Mouse (Mus musculus): ENCODE data around the gene Vamp4. TPM values are rescaled to one million over a fixed set of nuclear protein-coding genes. Genes with fewer than 3 reads are reported as not detected.
"Not testable (repeated sequence)": the region's sequence is repeated elsewhere in the genome, so short reads cannot be mapped to it uniquely, and the experiment has no call there.

The Vamp4 gene
- total RNA-seq, 2 experiments from 2014 or later: 110 to 113 TPM

DNA sequence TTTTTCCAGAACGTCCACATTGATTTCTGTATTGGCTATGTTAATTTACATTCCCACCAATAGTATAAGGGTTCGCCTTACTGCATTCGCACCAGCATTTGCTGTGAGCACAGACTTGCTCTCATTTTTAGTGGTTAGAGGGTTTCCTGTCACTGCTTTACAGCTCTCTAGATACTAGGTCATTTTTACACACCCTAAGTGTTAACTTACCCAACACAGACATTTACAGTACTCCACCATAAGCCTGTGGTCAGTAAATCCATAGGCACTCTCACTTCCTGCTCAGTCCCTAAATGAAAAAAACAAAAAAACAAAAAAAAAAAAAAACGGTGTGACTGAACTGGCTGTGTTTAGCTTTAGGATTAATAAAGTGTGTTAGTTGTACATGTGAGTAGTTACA, 16.0 kb downstream of the Vamp4 start:
- DNase-seq (ENCODE audit: low spot score in 2 of 2): no peak

DNA sequence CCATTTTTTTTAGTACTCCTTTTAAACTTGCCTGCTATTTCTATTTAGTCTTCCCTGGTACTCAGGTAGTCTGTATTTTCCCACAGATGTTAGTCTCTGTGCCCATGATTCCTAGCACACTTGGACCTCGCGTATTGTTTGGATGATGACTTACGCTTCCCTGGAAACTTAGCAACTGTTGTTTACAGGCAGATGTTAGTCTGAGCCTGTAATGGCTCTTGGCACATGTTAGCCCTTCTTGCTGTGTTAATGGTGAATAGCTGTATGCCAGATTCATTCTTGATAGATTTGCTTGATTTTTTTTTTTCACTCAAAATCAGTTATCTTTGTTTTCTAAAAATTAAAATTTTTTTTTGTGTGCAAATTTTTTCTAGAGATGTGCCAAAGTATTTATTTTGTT, 18.3 kb downstream of the Vamp4 start:
- DNase-seq (ENCODE audit: low spot score in 2 of 2): no peak

- DNase-seq (ENCODE audit: low spot score in 2 of 2): no peak
These were observed 19.1 kb downstream of the Vamp4 start for GRCm38 (mm10) chr1:162589443-162589842.

DNA sequence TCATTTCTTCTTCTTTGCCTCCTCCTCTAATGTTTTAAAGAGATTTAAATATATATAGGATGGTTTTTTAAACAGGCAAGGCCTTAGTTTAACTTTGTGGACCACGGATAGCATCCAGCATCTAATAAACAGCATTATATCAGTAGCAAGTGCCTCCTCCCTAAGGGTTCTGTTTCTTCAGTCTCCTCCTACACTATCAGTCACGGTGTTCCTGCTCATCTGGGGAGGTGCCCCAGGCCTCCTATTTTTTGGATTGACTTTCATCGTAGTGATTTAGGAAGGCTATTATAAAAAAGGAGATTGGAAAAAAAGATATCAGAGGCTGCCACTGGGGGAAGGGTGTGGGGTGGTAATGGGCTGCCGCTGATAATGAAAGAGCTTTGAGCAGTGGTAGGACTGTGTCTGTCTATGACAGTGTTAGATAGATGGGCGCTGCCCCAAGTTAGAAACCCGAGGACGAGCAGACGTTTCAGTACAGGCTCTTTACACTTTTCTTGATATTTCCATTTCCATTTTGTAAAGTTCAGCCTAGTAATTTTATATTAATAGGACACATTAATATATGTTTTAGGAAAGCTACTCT, 20.2 kb downstream of the Vamp4 start:
- DNase-seq (ENCODE audit: low spot score in 2 of 2): no peak

- DNase-seq (ENCODE audit: low spot score in 2 of 2): no peak
These were observed 27.2 kb downstream of the Vamp4 start for GRCm38 (mm10) chr1:162597379-162598102.

DNA sequence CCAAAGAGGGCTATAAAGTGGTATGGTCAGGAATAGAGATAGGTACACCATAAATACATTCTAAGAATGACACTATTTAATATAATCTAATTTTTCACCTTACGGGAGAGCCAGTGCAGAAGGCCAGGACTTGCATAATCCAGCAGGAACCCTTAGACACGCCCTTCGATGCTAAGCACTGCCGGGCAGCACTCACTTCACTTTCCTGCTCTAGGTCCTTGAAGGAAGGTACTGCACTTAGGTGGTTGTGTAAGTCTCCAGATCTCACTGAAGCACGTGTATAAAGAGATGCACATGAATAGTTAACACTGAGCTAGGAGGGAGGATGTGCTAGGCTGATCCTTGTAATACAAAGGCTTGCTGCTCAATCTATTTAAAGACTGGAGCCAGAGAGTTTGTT, 29.3 kb downstream of the Vamp4 start:
- DNase-seq (ENCODE audit: low spot score in 2 of 2): no peak

- DNase-seq (ENCODE audit: low spot score in 2 of 2): no peak
These were observed 31.0 kb downstream of the Vamp4 start for GRCm38 (mm10) chr1:162601288-162601687.

DNA sequence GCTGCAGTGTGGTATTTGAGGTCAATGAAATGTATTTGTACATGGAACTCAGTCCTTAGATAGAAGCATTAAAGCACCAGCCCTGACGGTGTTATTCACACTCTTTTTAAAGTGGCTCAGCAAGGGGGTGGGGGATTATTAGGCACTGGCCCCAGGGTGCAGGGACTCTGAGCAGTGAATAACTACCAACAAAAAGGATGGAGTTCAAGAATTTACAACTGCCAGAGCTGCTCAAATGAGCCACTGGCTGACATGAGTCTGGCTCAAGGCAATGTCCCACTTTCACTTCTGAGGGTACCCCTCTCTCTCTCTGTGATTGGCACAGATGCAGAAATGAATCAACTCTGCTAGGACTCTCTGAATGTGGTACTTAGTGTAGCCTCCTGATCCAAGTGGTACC, 37.8 kb downstream of the Vamp4 start:
- no peak for DNase-seq (ENCODE audit: low spot score in 2 of 2)

- no peak for DNase-seq (ENCODE audit: low spot score in 2 of 2)
These were observed 39.4 kb downstream of the Vamp4 start for GRCm38 (mm10) chr1:162609633-162610250.

GRCm38 (mm10) chr1:162611191-162611590, 40.9 kb downstream of the Vamp4 start:
- DNase-seq (ENCODE audit: low spot score in 2 of 2): no peak

DNA sequence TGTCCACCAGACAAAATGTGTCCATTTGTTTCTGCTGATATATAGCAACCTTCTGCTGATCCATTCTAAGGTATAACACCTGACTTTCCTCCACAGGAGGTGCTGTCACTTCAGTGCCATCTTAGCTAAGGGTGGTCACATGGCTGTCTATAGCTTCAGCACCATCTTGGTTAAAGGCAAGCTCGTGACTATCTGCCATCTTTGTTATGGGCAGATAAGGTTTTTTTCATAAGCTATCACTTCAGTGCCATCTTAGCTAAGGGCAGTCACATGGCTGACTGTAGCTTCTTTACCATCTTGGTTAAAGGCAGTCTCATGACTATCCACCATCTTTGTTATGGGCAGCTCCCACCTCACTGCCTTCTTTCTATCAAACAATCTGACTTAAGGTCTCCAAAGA, 45.2 kb downstream of the Vamp4 start:
- no peak for DNase-seq (ENCODE audit: low spot score in 2 of 2)

DNA sequence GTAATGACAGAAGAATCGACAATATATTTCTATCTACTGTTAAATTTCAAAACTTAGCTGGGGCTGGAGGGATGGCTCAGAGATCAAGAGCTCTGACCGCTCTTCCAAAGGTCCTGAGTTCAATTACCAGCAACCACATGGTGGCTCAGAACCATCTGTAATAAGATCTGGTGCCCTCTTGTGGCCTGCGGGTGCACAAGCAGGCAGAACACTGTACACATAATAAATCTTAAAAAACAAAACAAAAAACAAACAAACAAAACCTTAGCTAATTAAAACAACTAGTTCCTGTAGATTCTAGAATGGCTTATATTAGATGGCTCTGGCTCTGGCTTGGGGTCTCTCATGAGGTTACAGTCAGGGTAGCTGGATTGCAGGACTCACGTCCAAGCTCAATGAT, 50.2 kb downstream of the Vamp4 start:
- DNase-seq (ENCODE audit: low spot score in 2 of 2): no peak

DNA sequence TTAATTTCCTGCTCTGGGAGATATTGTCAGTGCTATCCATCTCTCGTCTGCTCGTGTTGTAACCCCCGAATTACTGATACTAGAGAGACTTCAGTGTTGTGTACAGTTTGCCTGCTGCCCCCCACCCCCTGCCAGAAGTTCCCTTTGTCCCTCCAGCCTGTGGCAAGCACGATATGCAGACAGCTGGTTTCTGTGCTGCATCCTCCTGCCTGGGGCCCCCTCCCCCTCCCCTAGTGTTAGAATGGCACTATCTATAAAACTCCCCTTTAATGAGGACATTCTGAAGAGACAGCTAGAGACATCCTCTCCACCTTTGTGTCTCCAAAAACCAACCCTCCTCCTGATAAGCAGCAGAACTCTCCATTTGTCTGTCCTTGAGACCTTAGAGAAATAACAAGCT, 53.6 kb downstream of the Vamp4 start:
- no peak for DNase-seq (ENCODE audit: low spot score in 2 of 2)

- DNase-seq (ENCODE audit: low spot score in 2 of 2): no peak
These were observed 54.9 kb downstream of the Vamp4 start for GRCm38 (mm10) chr1:162625229-162625628.

DNA sequence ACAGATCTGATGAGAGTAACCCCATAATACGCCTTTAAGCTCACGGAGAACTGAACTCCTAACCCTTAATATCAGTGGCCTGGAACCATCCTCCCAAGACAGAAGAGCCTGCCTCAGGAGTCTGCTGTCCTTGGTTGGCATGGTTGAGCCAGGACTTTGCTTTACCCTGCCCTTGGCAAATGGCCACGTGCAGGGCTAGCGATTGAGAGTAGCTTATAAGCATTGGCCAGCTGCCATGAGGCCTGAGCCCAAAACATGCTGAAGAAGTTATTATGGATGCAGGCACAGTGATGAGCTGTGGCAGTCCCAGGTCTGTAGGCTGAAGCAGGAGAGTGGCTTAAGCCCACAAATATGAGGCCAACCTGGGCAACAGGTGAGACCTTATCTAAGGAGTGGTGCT, 57.5 kb downstream of the Vamp4 start:
- not testable (repeated sequence) for DNase-seq (ENCODE audit: low spot score in 2 of 2)

DNA sequence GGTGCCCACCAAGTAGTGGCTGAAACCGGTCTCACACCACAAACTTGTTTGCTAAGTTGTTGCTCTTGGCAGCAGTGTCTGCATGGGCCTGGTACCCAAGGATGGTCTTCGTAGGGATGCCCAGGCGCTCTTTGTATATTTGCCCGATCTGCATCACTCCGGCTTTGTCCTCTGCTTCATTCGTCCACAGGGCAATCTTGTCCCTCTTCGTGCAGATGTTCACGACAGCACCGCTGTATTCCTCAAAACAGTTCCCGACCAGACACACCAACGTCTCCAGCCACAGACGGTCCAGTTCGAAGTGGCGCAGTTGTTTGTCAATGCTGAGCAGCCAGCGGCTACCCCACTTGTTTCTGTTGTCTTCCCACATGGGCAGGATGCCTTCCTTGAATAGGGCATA, 58.0 kb downstream of the Vamp4 start:
- DNase-seq (ENCODE audit: low spot score in 2 of 2): not testable (repeated sequence)

- DNase-seq (ENCODE audit: low spot score in 2 of 2): not testable (repeated sequence)
These were observed 65.1 kb downstream of the Vamp4 start for GRCm38 (mm10) chr1:162635291-162635931.

GRCm38 (mm10) chr1:162636516-162636915, 66.2 kb downstream of the Vamp4 start:
- no peak for DNase-seq (ENCODE audit: low spot score in 2 of 2)

DNA sequence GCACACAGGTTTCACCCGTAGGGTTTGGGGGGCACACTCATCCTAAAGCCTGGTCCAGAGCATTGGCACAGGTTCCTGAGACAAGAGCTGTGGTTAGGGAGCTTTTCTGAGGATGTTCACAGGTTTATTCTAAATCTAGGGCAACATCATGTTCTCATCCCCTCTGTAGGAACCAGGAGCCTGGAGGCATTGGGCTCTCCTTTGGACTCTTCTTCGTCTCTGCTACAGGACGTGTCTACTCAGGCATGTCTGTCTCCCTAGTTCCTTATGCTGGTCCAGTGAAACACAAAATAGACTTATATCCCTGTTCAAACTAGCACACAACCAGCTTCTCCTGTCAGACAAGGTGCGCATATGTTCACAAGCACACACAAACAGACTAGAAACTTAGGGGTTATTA, 68.2 kb downstream of the Vamp4 start:
- no peak for DNase-seq (ENCODE audit: low spot score in 2 of 2)

GRCm38 (mm10) chr1:162639051-162639750, 68.9 kb downstream of the Vamp4 start, which contains the start of gene Myoc:
TSS of gene Myoc (plus strand) at chr1:162639155.
- DNase-seq (ENCODE audit: low spot score in 2 of 2): no peak

DNA sequence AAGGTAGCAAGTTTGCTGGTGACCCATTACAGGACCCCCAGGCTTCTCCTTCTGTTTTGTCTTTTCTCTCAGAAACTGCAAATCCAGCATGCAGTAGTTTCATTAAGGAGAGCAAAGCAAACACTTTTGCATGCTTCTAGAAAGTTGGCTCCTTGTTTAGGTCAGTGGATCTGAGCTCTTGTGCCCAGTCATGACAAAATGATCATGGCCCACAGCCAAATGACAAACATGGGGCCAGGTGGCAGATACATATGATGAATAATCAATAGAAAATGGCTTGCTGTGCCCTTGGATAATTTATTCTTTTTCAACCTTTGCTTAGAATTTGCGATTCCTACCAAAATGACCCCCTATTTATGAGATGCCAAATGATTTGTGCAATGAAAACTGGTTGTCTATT, 69.5 kb downstream of the Vamp4 start:
- DNase-seq (ENCODE audit: low spot score in 2 of 2): no peak

Data from left cerebral cortex, adult 18-20 months (tissue).